Mouse (Mus musculus): ENCODE results near the gene Pdzd4.

The Pdzd4 gene

DNA sequence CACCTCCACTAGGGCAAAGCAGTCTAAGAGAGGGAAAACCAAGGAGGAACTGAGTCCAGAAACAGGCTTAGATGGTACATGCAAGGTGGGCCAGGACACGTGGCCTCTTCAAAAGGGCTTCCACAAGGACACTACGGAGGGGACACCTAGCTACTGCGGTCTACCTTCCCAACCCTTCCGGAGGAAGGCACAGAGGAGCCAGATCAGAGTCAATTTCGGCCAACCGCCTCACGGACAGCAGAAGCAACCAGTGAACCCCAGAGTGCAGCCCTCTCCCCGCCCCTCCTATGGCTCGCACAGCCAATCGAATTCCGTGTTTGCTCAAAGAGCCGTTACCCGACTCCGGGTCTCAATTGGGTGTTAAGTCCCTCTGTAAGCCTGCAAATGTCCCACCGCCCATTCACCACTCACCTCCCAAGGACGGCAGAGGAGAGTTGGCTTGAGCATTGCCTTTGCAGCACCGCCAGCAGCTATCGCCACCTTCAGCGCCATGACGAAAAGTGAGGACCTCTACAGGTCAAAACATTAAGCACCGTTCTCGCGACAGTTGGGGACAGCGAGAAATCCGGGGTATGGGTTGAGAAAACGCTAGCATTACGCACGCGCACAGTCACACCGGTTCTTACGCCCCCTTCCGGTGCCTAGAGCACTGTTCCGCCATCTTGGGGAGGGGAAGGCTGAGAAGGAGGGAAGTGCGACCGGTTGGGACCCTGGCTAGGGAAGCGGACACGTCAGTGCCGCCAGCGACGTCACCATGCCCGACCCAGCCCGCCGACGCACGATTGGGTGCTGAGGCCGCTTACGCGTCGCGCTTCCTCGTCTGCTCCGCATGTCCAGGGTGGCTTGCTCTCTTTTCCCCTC is 38.2 kb downstream of the Pdzd4 start, which contains the start of the genes Idh3g and Ssr4:
Gene Idh3g, minus strand, starts transcription at position 534 of the 861 bp plus-strand sequence.
Gene Ssr4, plus strand, starts transcription at position 665 of the 861 bp plus-strand sequence.
- peak; percentile 94 for DNase-seq (ENCODE audit: low spot score)

- DNase-seq (ENCODE audit: low spot score): no peak
Measured at GRCm38 (mm10) chrX:73785666-73786065, 39.1 kb downstream of the Pdzd4 start.

GRCm38 (mm10) chrX:73782227-73782626 is 42.5 kb downstream of the Pdzd4 start:
- DNase-seq (ENCODE audit: low spot score): no peak

DNA sequence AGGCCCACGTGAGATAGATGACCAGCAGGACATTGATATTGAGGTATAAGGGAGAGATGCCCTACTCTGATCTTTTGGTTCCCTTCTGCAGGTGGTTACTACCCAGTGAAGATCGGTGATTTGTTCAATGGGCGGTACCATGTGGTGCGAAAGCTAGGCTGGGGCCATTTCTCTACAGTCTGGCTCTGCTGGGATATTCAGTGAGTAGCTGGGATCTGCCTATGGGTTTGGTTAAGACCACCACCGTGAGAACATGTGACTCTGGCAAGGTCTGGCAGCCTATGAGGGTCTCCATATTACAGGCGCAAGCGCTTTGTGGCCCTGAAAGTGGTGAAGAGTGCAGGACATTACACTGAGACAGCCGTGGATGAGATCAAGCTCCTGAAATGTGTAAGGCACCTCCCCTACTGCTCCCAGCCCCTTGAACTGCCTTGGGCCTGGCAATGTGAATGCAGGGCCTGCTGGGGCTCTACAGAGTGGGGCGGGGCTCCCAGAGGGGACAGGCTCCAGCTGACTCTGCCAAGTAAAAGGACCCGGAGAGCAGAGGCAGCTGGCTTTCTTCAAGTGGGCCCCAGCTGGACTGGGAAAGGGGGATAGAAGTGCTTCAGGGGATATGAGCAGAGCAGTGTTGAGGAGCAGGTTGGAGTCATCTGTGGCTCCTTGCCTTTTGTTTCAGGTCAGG is 49.8 kb downstream of the Pdzd4 start:
- DNase-seq (ENCODE audit: low spot score): no peak

GRCm38 (mm10) chrX:73774168-73774760 is 50.5 kb downstream of the Pdzd4 start, which contains the start of gene Srpk3:
Srpk3 (plus strand) TSS chrX:73774405.
- DNase-seq (ENCODE audit: low spot score): no peak

GRCm38 (mm10) chrX:73767267-73767666 is 57.5 kb downstream of the Pdzd4 start:
- DNase-seq (ENCODE audit: low spot score): no peak

GRCm38 (mm10) chrX:73765311-73765710 is 59.5 kb downstream of the Pdzd4 start:
- DNase-seq (ENCODE audit: low spot score): no peak

- DNase-seq (ENCODE audit: low spot score): no peak
Measured at GRCm38 (mm10) chrX:73758611-73759290, 66.0 kb downstream of the Pdzd4 start.

DNA sequence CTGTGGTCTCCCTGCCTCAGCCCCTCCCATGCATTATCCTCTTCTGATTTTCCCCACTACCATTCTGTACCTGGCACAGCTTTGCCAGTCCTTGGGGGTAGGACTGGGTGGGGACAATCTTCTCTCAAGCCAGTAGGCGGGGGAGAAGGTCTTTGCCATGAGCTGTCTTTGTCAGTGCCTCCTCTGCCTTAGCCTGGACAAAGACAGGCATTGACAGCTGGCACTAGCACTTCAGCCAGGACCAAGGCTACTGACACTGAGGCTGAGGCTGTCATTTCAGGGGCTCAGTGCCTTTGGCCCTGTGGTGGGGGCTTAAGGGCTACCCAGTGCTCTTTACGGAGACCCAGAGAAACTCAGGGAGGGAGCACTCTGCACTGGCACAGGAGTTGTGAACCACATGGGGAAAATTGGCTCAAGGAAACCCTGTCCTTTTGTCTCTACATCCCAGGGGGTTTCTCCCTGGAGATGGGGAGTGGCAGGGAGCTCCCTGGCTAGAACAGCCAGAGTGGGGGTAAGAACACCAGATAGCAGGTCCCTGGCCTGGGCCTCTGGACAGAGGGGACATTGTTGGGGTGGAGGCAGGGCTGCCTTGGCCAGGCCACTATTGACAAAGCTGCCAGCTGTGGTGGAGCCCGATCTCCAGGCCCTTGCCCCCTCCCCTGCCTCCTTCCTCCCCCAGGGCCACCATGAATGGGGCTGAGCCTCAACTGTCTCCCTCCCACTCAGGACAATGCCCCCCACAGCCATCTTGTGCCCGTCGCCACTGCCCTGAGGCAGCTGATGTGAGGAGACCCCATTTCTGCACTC is 68.2 kb downstream of the Pdzd4 start, which contains the start of gene Plxnb3:
Gene Plxnb3, plus strand, starts transcription at position 757 of the 807 bp plus-strand sequence.
- DNase-seq (ENCODE audit: low spot score): no peak

DNA sequence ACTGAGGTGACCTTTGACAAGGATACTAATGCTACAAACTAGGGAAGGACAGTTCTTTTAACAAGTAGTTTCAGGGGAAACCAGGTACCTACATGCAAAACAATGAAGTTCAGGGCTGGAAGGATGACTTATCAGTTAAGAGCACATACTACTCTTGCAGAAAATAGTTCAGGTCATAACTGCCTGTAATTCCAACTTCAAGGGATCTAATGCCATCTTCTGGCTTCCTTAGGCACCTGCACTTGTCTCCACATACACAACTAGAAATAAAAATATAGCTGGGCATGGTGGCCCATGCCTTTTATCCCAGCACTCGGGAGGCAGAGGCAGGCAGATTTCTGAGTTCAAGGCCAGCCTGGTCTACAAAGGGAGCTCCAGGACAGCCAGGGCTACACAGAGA is 75.8 kb downstream of the Pdzd4 start:
- DNase-seq (ENCODE audit: low spot score): no peak

DNA sequence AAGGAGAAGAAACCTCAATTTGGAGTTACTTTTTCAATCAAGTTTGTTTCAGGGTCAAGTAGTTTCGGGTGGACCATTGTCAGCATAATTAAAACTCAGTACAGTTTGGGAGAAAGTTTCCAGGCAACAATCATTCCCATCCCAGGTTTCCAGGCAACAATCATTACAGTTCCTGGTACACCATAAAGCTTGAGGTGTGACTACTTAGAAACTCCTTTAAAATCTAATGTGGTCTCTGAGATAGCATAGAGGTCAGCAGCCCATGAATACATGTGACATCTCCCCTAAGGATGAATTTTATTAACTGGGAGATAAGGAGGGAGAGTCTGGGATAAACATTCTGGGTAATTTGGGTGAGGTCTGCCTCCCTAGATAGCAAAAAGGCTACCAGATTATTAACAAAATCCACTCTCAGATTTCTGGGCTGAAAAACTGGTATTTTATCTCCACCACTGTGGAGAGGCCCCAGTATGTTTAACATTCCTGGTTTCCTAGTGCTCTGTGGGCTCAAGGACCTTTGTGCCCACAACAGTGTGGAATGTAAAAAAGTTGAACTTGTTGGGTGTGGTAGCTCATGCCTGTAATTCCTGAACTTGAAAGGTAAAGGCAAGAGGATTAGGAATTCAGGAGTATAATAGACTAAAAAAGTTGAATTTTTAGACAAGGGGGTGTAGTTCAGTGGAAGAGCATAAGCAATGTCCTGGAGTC is 79.8 kb downstream of the Pdzd4 start:
- DNase-seq (ENCODE audit: low spot score): no peak

Data from yolk sac, embryonic 10.5 days (tissue).